Mouse (Mus musculus): ENCODE measurements around the gene Olfr1199. TPM values are rescaled to one million over a fixed set of nuclear protein-coding genes. Genes with fewer than 3 reads are reported as not detected.

The Olfr1199 gene
- not detected in 2 replicates for polyA plus RNA-seq (2014; fragmentation: Nextera tagmentation; extraction: Ambion mirVana)

GRCm38 (mm10) chr2:88760369-88760768 is at the start of gene Olfr1199:
Gene Olfr1199, minus strand, starts transcription at chr2:88760469.
- Histone ChIP-seq H3K4me2 (replicated peaks; ENCODE audit: low read depth, low read length) (no peak within 1 kb of the TSS), H3K9me3 (ENCODE audit: control insufficient read depth, low read depth, low read length) (no peaks in the 10 kb centered on the region), H3K36me3 (ENCODE audit: control insufficient read depth, insufficient read depth, low read length) (no peaks in the 10 kb centered on the region), H3K27ac (ENCODE audit: low read length) (no peak within 1 kb of the TSS), H3K4me3 (ENCODE audit: low read depth, low read length) (no peak within 1 kb of the TSS), H3K9ac (replicated peaks; ENCODE audit: low read depth, low read length) (no peak within 1 kb of the TSS), H3K4me1 (ENCODE audit: control insufficient read depth, insufficient read depth, low read length) (no peaks in the 10 kb centered on the region), H3K27me3 (ENCODE audit: control insufficient read depth, insufficient read depth, low read length) (no peaks in the 10 kb centered on the region)
- no peak for ATAC-seq (ENCODE audit: insufficient number of reproducible peaks, insufficient read depth, low FRiP score, low read depth)
- WGBS: 91% methylated on average over 2 of the region's 2 CpGs

GRCm38 (mm10) chr2:88792736-88793135 is 32.5 kb upstream of the Olfr1199 start, which contains the start of gene Olfr1201:
Gene Olfr1201, plus strand, starts transcription at chr2:88793036.
- H3K4me2 ChIP-seq (replicated peaks; ENCODE audit: low read depth, low read length): no peak within 1 kb of the TSS
- no peak within 1 kb of the TSS for H3K4me3 ChIP-seq (ENCODE audit: low read depth, low read length)
- H3K27me3 ChIP-seq (ENCODE audit: control insufficient read depth, insufficient read depth, low read length): no peaks in the 10 kb centered on the region
- H3K36me3 ChIP-seq (ENCODE audit: control insufficient read depth, insufficient read depth, low read length): no peaks in the 10 kb centered on the region
- no peaks in the 10 kb centered on the region for H3K4me1 ChIP-seq (ENCODE audit: control insufficient read depth, insufficient read depth, low read length)
- ATAC-seq (ENCODE audit: insufficient number of reproducible peaks, insufficient read depth, low FRiP score, low read depth): no peak
- WGBS: 78% methylated on average over 6 of the region's 6 CpGs
- H3K27ac ChIP-seq (ENCODE audit: low read length): no peak within 1 kb of the TSS
- H3K9me3 ChIP-seq (ENCODE audit: control insufficient read depth, low read depth, low read length): no peaks in the 10 kb centered on the region
- H3K9ac ChIP-seq (replicated peaks; ENCODE audit: low read depth, low read length): no peak within 1 kb of the TSS

- Histone ChIP-seq H3K4me3 (ENCODE audit: low read depth, low read length) (no peak within 1 kb of the TSS), H3K27ac (ENCODE audit: low read length) (no peak within 1 kb of the TSS), H3K9ac (replicated peaks; ENCODE audit: low read depth, low read length) (no peak within 1 kb of the TSS), H3K4me2 (replicated peaks; ENCODE audit: low read depth, low read length) (no peak within 1 kb of the TSS), H3K9me3 (ENCODE audit: control insufficient read depth, low read depth, low read length) (no peaks in the 10 kb centered on the region), H3K4me1 (ENCODE audit: control insufficient read depth, insufficient read depth, low read length) (no peaks in the 10 kb centered on the region), H3K27me3 (ENCODE audit: control insufficient read depth, insufficient read depth, low read length) (no peaks in the 10 kb centered on the region), H3K36me3 (ENCODE audit: control insufficient read depth, insufficient read depth, low read length) (no peaks in the 10 kb centered on the region)
- WGBS: 85% methylated on average over 2 of the region's 2 CpGs
- ATAC-seq (ENCODE audit: insufficient number of reproducible peaks, insufficient read depth, low FRiP score, low read depth): no peak
These were observed 10.1 kb upstream of the Olfr1199 start, which contains the start of gene Olfr1200 for GRCm38 (mm10) chr2:88770388-88770787. Gene Olfr1200, minus strand, starts transcription at chr2:88770488.

GRCm38 (mm10) chr2:88751270-88751669 is 9.0 kb downstream of the Olfr1199 start, which contains the start of gene Olfr1198:
Gene Olfr1198, minus strand, starts transcription at chr2:88751370.
- Histone ChIP-seq H3K4me2 (replicated peaks; ENCODE audit: low read depth, low read length) (no peak within 1 kb of the TSS), H3K9me3 (ENCODE audit: control insufficient read depth, low read depth, low read length) (no peaks in the 10 kb centered on the region), H3K36me3 (ENCODE audit: control insufficient read depth, insufficient read depth, low read length) (no peaks in the 10 kb centered on the region), H3K4me3 (ENCODE audit: low read depth, low read length) (no peak within 1 kb of the TSS), H3K27ac (ENCODE audit: low read length) (no peak within 1 kb of the TSS), H3K27me3 (ENCODE audit: control insufficient read depth, insufficient read depth, low read length) (no peaks in the 10 kb centered on the region), H3K9ac (replicated peaks; ENCODE audit: low read depth, low read length) (no peak within 1 kb of the TSS), H3K4me1 (ENCODE audit: control insufficient read depth, insufficient read depth, low read length) (no peaks in the 10 kb centered on the region)
- 90% methylated on average over 2 of the region's 2 CpGs for WGBS
- no peak for ATAC-seq (ENCODE audit: insufficient number of reproducible peaks, insufficient read depth, low FRiP score, low read depth)

DNA sequence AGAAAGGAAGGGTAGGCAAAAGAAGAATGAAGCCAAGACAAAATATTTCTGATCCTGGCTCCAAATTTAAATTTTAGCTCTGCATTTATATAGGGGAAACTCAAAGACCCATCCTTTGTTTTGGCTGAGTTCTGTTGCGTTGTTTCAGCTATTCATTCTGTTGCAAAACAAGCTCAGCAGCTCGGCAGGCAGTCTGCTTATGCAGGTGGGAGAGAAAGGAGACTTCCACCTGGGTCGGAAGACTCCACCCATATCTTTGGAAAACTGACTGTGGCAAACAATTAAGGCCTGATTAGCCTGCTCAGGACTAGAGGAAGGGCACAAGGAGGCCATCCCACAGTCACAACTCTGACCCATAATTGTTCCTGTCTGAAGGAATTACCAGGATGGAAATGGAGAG is 16.9 kb downstream of the Olfr1199 start:
- H3K9ac ChIP-seq (replicated peaks; ENCODE audit: low read depth, low read length): no peak overlapping the region
- no peaks in the 10 kb centered on the region for H3K36me3 ChIP-seq (ENCODE audit: control insufficient read depth, insufficient read depth, low read length)
- no peak overlapping the region for H3K27ac ChIP-seq (ENCODE audit: low read length)
- H3K4me1 ChIP-seq (ENCODE audit: control insufficient read depth, insufficient read depth, low read length): no peaks in the 10 kb centered on the region
- no peaks in the 10 kb centered on the region for H3K9me3 ChIP-seq (ENCODE audit: control insufficient read depth, low read depth, low read length)
- no peaks in the 10 kb centered on the region for H3K27me3 ChIP-seq (ENCODE audit: control insufficient read depth, insufficient read depth, low read length)
- no peak for ATAC-seq (ENCODE audit: insufficient number of reproducible peaks, insufficient read depth, low FRiP score, low read depth)
- no peak overlapping the region for H3K4me2 ChIP-seq (replicated peaks; ENCODE audit: low read depth, low read length)
- H3K4me3 ChIP-seq (ENCODE audit: low read depth, low read length): no peak overlapping the region
- WGBS: 75% methylated on average over 3 of the region's 3 CpGs

DNA sequence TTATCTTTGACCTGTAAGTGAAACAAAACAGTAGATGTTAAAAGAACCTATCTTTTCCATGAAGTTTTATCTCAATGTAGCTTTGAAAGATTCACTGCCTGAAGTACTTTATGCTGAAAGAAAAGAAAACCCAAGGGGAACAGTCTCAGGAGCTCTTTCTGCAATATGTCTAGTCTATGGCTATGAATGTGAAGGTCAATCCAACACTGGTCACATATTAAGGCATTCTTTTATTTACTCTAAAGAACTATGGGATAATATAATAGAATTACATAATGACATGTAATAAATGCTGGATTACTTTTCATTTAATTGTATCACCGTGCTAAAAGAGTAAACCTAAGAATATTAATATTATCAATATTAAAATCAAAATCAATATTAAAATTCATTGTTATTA is 28.0 kb downstream of the Olfr1199 start, which contains the start of gene Olfr1197:
Olfr1197 (minus strand) TSS at position 101 of the 400 bp plus-strand sequence.
- ATAC-seq (ENCODE audit: insufficient number of reproducible peaks, insufficient read depth, low FRiP score, low read depth): no peak
- Histone ChIP-seq H3K4me3 (ENCODE audit: low read depth, low read length) (no peak within 1 kb of the TSS), H3K4me2 (replicated peaks; ENCODE audit: low read depth, low read length) (no peak within 1 kb of the TSS), H3K9ac (replicated peaks; ENCODE audit: low read depth, low read length) (no peak within 1 kb of the TSS), H3K27me3 (ENCODE audit: control insufficient read depth, insufficient read depth, low read length) (no peaks in the 10 kb centered on the region), H3K4me1 (ENCODE audit: control insufficient read depth, insufficient read depth, low read length) (no peaks in the 10 kb centered on the region), H3K36me3 (ENCODE audit: control insufficient read depth, insufficient read depth, low read length) (no peaks in the 10 kb centered on the region), H3K9me3 (ENCODE audit: control insufficient read depth, low read depth, low read length) (no peaks in the 10 kb centered on the region), H3K27ac (ENCODE audit: low read length) (no peak within 1 kb of the TSS)
- 85% methylated on average over 1 of the region's 1 CpGs for WGBS

- no peak for ATAC-seq (ENCODE audit: insufficient number of reproducible peaks, insufficient read depth, low FRiP score, low read depth)
- no peaks in the 10 kb centered on the region for H3K27me3 ChIP-seq (ENCODE audit: control insufficient read depth, insufficient read depth, low read length)
- H3K4me3 ChIP-seq (ENCODE audit: low read depth, low read length): no peak within 1 kb of the TSS
- H3K4me1 ChIP-seq (ENCODE audit: control insufficient read depth, insufficient read depth, low read length): no peaks in the 10 kb centered on the region
- H3K4me2 ChIP-seq (replicated peaks; ENCODE audit: low read depth, low read length): no peak within 1 kb of the TSS
- H3K9me3 ChIP-seq (ENCODE audit: control insufficient read depth, low read depth, low read length): no peaks in the 10 kb centered on the region
- H3K27ac ChIP-seq (ENCODE audit: low read length): no peak within 1 kb of the TSS
- 84% methylated on average over 2 of the region's 2 CpGs for WGBS
- no peak within 1 kb of the TSS for H3K9ac ChIP-seq (replicated peaks; ENCODE audit: low read depth, low read length)
- H3K36me3 ChIP-seq (ENCODE audit: control insufficient read depth, insufficient read depth, low read length): no peaks in the 10 kb centered on the region
These were observed 55.8 kb downstream of the Olfr1199 start, which contains the start of gene Olfr1196 for GRCm38 (mm10) chr2:88704497-88704896. Gene Olfr1196, minus strand, starts transcription at chr2:88704597.
